Mouse (Mus musculus): ENCODE measurements at regions not wholly inside any gene's neighbourhood (a gene's known extent, or its start where the extent isn't known, plus 50 kb on each side); places are given as distances from the start of the nearest gene placed in this dataset.

DNA sequence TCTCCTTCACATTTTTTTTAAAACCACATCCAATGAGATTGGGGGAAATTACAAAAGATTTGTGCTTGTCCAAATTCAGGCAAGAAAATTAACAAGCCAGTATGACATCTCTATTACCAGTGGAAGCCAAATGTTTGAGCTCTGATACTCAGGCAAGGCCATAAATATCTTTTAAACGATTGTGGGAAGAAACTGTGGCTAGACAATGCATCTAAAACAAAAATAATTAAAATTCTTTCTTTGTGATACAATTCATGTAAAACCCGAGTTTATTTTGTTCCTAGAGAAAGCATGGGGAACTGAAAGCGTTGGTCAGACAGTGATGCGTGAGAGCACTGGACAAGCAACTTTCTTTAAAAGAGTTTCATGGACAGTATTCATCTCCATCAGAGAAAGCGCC is 223.2 kb upstream of the Nr2f2 start:
- intact Hi-C loops (cut with DNase I) = no loop called here
- DNase-seq = no peak

DNA sequence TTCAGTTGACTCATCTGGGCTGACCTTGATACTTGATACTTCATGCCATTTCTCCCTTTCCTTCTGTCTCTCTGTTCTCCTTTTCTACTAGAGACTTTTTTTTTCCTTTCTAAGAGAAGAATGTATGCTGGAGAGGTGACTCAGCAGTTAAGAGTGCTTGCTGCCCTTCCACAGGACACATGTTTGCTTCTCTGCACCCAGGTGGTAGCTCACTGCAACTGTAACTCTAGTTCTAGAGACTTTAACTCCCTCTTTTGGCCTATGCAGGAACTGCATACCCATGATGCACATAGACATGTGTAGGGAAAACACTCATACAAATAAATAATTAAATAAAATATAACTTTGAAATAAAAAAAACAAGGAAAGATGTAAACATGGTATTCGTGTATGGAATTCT is 221.5 kb upstream of the Nr2f2 start:
- DNase-seq = no peak
- intact Hi-C loops (cut with DNase I) = no loop called here

GRCm38 (mm10) chr7:70584480-70584879 is 217.9 kb upstream of the Nr2f2 start:
- intact Hi-C loops (cut with DNase I) = no loop called here
- no peak for DNase-seq

GRCm38 (mm10) chr7:70576112-70576910 is 209.8 kb upstream of the Nr2f2 start:
- intact Hi-C loops (cut with DNase I) = no loop called here
- no peak for DNase-seq

- intact Hi-C loops (cut with DNase I) = no loop called here
- DNase-seq = no peak
These were observed 209.1 kb upstream of the Nr2f2 start for GRCm38 (mm10) chr7:70575614-70576013.

GRCm38 (mm10) chr7:70574194-70574593 is 207.7 kb upstream of the Nr2f2 start:
- intact Hi-C loops (cut with DNase I) = no loop called here
- DNase-seq = no peak

DNA sequence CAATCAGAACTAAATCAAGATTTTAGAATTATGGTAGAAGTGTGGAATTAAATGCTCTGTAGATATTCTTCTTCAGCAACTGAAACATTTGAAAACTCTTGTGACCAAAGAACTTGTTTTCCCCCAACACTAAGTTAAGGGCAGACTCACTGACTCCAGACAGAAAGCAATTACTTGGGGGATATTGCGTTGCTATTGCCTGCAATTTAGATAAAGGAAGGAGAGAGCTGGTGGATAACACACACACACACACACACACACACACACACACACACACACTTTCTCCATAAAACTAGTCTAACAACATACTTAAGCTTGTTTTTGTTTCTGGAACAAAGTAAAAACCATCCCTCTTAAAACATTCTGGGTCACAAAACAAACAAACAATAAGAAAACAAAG is 198.5 kb upstream of the Nr2f2 start:
- intact Hi-C loops (cut with DNase I) = no loop called here

GRCm38 (mm10) chr7:70548936-70549450 is 182.5 kb upstream of the Nr2f2 start:
- no peak for DNase-seq
- intact Hi-C loops (cut with DNase I) = no loop called here

More for the DNA sequence above, 198.5 kb upstream of the Nr2f2 start:
- DNase-seq = no peak

- intact Hi-C loops (cut with DNase I) = no loop called here
- no peak for DNase-seq
These were observed 175.5 kb upstream of the Nr2f2 start for GRCm38 (mm10) chr7:70541881-70542665.

DNA sequence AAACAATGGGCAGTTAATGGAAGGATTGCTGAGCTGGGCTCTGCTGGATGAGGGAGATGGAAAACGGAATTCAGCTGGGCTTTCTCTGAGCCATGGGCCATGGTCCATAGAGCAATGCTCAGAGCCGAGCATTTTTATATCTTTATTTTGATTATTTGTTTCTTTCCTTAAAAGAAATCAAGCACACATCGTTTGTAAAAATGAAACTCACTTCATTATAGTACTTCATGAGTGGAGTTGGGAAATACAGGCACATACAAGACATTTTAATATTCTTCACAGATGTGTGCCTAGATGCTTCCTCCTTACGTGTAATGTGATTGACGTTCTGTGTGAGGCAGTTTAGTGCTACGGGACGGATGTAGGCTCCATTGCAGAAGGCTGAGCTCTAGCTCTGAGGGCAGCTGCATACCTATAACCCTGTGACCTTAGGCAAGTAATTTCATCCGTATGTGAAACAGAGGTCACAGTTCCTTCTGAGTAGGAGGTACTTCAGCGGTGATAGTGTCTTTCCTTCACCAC is 172.6 kb upstream of the Nr2f2 start:
- intact Hi-C loops (cut with DNase I) = no loop called here
- DNase-seq = no peak

GRCm38 (mm10) chr7:70536046-70536445 is 169.5 kb upstream of the Nr2f2 start:
- intact Hi-C loops (cut with DNase I) = no loop called here
- no peak for DNase-seq

GRCm38 (mm10) chr7:70533552-70533951 is 167.0 kb upstream of the Nr2f2 start:
- intact Hi-C loops (cut with DNase I) = no loop called here
- DNase-seq = no peak

DNA sequence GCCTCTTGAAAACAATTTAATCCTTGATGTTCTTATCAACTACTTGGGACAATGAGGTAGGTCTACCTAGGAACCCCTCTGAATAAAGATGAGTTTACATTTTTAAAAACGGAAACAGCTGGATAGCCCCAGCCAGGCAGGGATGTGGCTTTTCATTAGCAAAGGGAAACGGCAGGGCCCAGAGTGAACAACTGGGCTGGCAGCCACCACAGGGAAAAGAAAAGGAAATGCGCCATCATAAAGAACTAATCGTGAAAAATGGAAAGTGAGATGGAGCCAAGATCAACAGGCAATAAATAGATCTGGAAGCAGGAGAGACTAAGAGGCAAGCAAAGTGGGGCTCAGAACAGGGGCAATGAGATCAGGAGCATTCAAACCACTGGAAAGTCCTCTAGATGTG is 161.4 kb upstream of the Nr2f2 start:
- no peak for DNase-seq
- intact Hi-C loops (cut with DNase I) = no loop called here

DNA sequence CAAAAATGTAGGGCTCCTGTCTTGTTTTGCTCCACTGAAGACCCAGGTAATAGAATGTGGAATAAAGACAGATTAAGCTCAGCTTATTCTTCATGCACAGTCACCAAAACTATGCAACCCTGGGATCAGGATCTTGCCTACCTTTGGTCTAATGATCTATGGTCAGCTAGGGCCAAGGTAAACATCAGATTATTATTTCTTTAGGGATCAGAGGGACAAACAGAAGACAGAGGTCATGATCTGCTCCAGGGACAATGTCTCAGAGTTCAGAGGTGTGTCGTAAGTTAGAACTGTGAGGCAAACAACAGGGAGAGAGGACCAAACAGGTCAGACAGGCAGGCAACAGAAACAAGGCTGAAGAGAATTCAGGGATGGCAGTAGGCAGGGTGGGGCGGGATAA is 158.8 kb upstream of the Nr2f2 start:
- intact Hi-C loops (cut with DNase I) = no loop called here
- DNase-seq = no peak

GRCm38 (mm10) chr7:70524744-70525143 is 158.2 kb upstream of the Nr2f2 start:
- intact Hi-C loops (cut with DNase I) = no loop called here
- no peak for DNase-seq

DNA sequence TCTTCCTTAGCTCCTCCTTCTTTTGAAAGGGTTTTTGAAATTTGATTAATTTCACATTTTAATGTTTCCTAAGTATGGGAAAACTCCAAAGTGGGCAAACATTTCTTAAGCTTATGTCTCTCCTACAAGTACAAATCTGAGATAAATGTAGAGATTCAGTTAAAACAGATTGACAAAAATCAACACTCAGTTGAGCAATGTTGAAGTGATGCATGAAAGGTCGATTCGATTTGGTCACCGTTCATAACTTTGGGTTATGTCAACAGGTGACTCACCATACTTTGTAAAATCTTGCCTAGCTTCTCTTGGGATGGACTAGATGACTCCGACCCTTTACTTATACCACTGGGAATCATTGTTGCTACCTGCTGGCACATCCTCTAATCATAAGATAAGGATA is 157.7 kb upstream of the Nr2f2 start:
- DNase-seq = no peak

GRCm38 (mm10) chr7:70516741-70517140 is 150.2 kb upstream of the Nr2f2 start:
- no peak for DNase-seq
- intact Hi-C loops (cut with DNase I) = loop anchor here (5.0 kb wide), 1 partner anchor 54 kb away; no protein-coding TSS in a partner anchor

More for the DNA sequence above, 157.7 kb upstream of the Nr2f2 start:
- intact Hi-C loops (cut with DNase I) = no loop called here

- intact Hi-C loops (cut with DNase I) = loop anchor here (5.0 kb wide), 1 partner anchor 53 kb away; no protein-coding TSS in a partner anchor
- no peak for DNase-seq
These were observed 148.9 kb upstream of the Nr2f2 start for GRCm38 (mm10) chr7:70515341-70515851.

GRCm38 (mm10) chr7:70514666-70515065 is 148.1 kb upstream of the Nr2f2 start:
- DNase-seq = no peak

GRCm38 (mm10) chr7:70512354-70512753 is 145.8 kb upstream of the Nr2f2 start:
- no peak for DNase-seq
- intact Hi-C loops (cut with DNase I) = no loop called here

More at GRCm38 (mm10) chr7:70514666-70515065, 148.1 kb upstream of the Nr2f2 start:
- intact Hi-C loops (cut with DNase I) = loop anchor here (5.0 kb wide), 1 partner anchor 52 kb away; no protein-coding TSS in a partner anchor

DNA sequence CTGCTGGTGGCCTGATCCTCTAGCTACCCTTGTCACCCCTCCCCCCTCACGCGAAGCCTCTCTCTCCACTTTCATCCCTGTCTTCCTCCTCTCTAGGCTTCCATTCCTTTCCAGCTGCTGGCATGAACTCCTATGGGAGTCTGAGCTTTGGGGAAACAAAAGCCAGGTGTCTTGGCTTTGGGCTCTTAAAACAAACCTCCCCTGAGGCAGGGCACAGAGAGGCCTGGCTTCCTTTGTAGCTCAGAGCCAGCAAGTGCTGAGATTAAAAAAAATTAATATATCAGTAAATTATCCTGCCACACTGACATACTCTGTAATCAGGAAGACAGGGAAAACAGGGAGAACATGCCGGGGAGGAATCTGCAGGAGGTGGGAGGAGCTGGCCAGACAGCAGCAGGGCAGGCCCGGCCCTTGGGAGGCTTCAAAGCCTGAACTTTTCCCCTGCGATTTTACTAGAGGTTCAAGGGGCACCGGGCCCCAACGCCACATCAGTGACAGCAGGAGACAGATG is 139.2 kb upstream of the Nr2f2 start:
- intact Hi-C loops (cut with DNase I) = no loop called here

More for the DNA sequence above, 139.2 kb upstream of the Nr2f2 start:
- DNase-seq = no peak
